Mouse (Mus musculus): ENCODE data around the gene Ttc28. TPM values are rescaled to one million over a fixed set of nuclear protein-coding genes. Genes with fewer than 3 reads are reported as not detected.

Ttc28 gene
- polyA plus RNA-seq, 1 experiment, result 4.8 TPM

DNA sequence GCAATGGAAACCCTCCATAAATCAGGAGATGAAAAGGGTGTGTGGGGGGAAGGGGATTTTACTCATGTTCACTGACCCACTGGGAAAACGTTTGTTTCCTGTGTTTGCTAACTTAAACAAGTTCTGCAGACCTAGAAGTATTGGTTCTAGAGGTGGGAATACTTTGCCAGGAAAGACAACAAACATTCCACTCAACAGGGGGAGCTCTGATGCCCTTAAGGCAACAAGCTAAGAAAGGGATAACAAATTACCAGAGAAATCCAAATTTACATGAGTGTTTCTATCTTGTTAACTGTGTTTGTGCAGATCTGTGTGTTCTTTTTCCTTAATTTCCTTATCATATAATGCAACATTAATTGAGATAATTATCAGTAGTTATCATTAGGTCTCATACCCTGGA lies 446.2 kb downstream of the Ttc28 start:
- H3K27ac ChIP-seq (ENCODE audit: control insufficient read depth, insufficient read depth, low read length), result no peak overlapping the region
- H3K27me3 ChIP-seq (ENCODE audit: control insufficient read depth, insufficient read depth, low read length), result no peaks in the 10 kb centered on the region
- no peak for DNase-seq
- no peaks in the 10 kb centered on the region for H3K36me3 ChIP-seq (ENCODE audit: control insufficient read depth, insufficient read depth, low read length)
- no peak overlapping the region for H3K4me3 ChIP-seq (ENCODE audit: control insufficient read depth, insufficient read depth, low read length)
- WGBS, result 29% methylated on average over 1 of the region's 1 CpGs
- no peak for TF ChIP-seq POLR2A (IDR thresholded peaks at IDR 0.05; ENCODE audit: control insufficient read depth, extremely low read depth, insufficient read depth, low read length, poor library complexity)
- TF ChIP-seq CTCF (IDR thresholded peaks at IDR 0.05; ENCODE audit: borderline replicate concordance, control insufficient read depth, extremely low read depth, insufficient read depth, low read length, poor library complexity), result no peak
- no peaks in the 10 kb centered on the region for H3K4me1 ChIP-seq (replicated peaks; ENCODE audit: control insufficient read depth, insufficient read depth, low read length)

DNA sequence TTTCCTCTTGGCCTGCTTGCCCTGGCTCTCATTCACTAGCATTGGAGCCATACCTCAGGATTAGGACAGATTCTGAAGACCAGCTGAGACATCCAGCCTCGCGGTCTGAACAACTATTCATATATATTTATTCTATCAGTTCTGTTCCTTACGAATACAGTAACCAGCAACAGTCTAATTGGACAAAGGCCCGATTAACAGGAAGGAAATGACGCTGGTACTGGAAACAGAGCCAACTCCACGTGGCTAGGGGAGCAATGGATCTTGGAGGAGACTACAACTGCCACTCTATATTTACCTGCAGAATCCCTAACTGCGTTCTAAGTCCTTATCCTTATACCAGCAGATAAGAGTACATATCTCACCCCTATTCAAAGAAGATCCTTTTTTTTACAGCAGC lies 447.8 kb downstream of the Ttc28 start:
- Histone ChIP-seq H3K4me3 (ENCODE audit: control insufficient read depth, insufficient read depth, low read length) (no peak overlapping the region), H3K27me3 (ENCODE audit: control insufficient read depth, insufficient read depth, low read length) (no peaks in the 10 kb centered on the region), H3K4me1 (replicated peaks; ENCODE audit: control insufficient read depth, insufficient read depth, low read length) (peaks cover 4% of the 10 kb centered on the region; the same call in 1 of the 2 replicates), H3K36me3 (ENCODE audit: control insufficient read depth, insufficient read depth, low read length) (no peaks in the 10 kb centered on the region), H3K27ac (ENCODE audit: control insufficient read depth, insufficient read depth, low read length) (no peak overlapping the region)
- no peak for TF ChIP-seq POLR2A (IDR thresholded peaks at IDR 0.05; ENCODE audit: control insufficient read depth, extremely low read depth, insufficient read depth, low read length, poor library complexity)
- no peak for TF ChIP-seq CTCF (IDR thresholded peaks at IDR 0.05; ENCODE audit: borderline replicate concordance, control insufficient read depth, extremely low read depth, insufficient read depth, low read length, poor library complexity)
- no peak for DNase-seq
- WGBS, result 55% methylated on average over 7 of the region's 7 CpGs

DNA sequence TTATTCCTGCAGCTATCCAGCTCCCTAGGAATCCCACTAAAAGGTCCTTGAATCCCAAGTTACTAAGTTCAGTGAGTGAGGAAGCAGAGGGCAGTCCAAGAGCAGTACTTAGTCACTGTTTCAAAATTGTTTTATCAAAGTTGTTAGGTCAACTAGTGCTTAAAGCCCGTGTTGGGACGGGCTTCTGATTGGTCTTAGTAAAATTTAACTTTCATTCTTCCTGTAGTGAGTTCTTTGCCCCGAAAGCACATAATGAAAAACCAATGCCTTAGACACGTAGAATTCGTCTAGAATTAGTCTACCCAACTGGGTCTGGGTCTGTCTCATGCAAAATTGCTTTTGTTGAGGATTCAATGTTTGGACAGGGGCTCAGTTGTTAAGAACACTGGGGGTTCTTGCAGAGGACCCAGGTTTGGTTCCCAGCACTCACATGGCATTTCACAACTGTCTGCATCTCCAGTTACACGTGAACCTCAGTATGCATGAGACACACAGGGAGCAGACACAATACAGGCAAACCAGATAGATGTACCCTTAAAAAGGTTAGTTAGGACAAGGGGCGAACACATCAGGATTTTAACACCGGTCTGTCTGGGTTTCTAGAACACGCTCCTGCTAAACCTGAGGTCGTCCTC lies 450.3 kb downstream of the Ttc28 start:
- DNase-seq, result peak; percentile 3
- WGBS, result 16% methylated on average over 10 of the region's 10 CpGs
- H3K4me1 ChIP-seq (replicated peaks; ENCODE audit: control insufficient read depth, insufficient read depth, low read length), result peaks cover 4% of the 10 kb centered on the region; the same call in 1 of the 2 replicates
- peak overlapping the region; percentile 42 for H3K4me3 ChIP-seq (ENCODE audit: control insufficient read depth, insufficient read depth, low read length)
- TF ChIP-seq POLR2A (IDR thresholded peaks at IDR 0.05; ENCODE audit: control insufficient read depth, extremely low read depth, insufficient read depth, low read length, poor library complexity), result no peak
- no peak for TF ChIP-seq CTCF (IDR thresholded peaks at IDR 0.05; ENCODE audit: borderline replicate concordance, control insufficient read depth, extremely low read depth, insufficient read depth, low read length, poor library complexity)
- no peaks in the 10 kb centered on the region for H3K36me3 ChIP-seq (ENCODE audit: control insufficient read depth, insufficient read depth, low read length)
- no peaks in the 10 kb centered on the region for H3K27me3 ChIP-seq (ENCODE audit: control insufficient read depth, insufficient read depth, low read length)
- peak overlapping the region; percentile 6; the same call in 1 of the 2 replicates for H3K27ac ChIP-seq (ENCODE audit: control insufficient read depth, insufficient read depth, low read length)

DNA sequence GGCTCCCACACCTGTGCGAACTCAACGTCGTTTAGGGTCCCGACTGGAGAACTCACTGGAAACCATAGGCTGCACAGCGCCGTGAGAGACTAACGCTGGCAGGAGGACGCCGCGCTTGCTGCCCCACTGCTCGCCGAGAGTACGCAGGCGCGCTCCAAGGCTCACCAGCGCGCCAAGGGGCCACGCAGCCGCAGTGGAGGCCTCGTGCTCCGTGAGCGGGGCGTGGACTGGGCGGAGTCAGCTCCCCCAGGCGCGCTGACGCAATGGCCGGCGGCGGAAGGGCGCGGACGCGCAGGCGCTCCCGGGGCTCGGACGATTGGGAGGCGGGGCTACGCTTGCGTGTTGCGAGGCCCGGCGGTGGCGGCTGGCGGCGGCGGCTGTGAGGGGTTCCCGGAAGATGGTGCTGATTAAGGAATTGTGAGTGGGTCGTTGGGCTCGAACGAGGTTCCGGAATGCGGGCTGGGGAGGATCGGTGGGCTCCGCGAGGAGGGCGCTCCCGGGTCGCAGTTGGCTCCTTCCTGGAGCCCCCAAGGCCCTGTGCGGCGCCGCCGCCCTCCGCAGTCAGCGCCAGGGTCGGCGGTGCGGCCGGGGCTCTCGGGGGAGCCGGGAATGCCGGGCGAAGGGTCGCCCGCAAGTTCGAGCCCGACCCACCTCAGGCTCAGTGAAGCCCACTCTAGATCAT lies 451.0 kb downstream of the Ttc28 start, which contains the start of gene Pitpnb:
Gene Pitpnb (plus strand): TSS at position 347 of the 682 bp plus-strand sequence.
- Histone ChIP-seq H3K4me1 (replicated peaks; ENCODE audit: control insufficient read depth, insufficient read depth, low read length) (peaks cover 4% of the 10 kb centered on the region; the same call in 1 of the 2 replicates), H3K27ac (ENCODE audit: control insufficient read depth, insufficient read depth, low read length) (peak within 1 kb of the TSS; percentile 6; the same call in 1 of the 2 replicates), H3K36me3 (ENCODE audit: control insufficient read depth, insufficient read depth, low read length) (no peaks in the 10 kb centered on the region), H3K27me3 (ENCODE audit: control insufficient read depth, insufficient read depth, low read length) (no peaks in the 10 kb centered on the region), H3K4me3 (ENCODE audit: control insufficient read depth, insufficient read depth, low read length) (peak within 1 kb of the TSS; percentile 66)
- DNase-seq, result peak; percentile 99
- peak; percentile 75 for TF ChIP-seq CTCF (IDR thresholded peaks at IDR 0.05; ENCODE audit: borderline replicate concordance, control insufficient read depth, extremely low read depth, insufficient read depth, low read length, poor library complexity)
- peak; percentile 90 for TF ChIP-seq POLR2A (IDR thresholded peaks at IDR 0.05; ENCODE audit: control insufficient read depth, extremely low read depth, insufficient read depth, low read length, poor library complexity)
- under 1% methylated on average over 78 of the region's 78 CpGs for WGBS

DNA sequence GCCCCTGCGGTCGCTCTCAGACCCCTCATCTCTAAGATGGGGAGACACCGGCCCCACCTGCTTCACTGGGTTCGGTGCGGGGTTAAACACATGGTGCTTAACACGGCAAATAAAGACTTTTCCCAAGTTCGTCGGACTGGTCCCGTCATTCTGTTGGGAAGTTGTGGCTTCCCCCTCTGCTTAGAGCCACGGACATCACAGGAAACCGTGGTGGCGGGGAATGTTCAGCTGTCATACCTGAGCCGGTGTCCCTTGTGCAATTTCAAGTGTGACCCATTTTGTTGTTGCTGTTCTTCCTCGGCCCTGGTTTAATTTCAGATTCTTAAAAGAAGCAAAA lies 451.5 kb downstream of the Ttc28 start:
- no peak for DNase-seq
- 1% methylated on average over 14 of the region's 14 CpGs for WGBS
- no peak overlapping the region for H3K27ac ChIP-seq (ENCODE audit: control insufficient read depth, insufficient read depth, low read length)
- H3K27me3 ChIP-seq (ENCODE audit: control insufficient read depth, insufficient read depth, low read length), result no peaks in the 10 kb centered on the region
- peaks cover 4% of the 10 kb centered on the region; the same call in 1 of the 2 replicates for H3K4me1 ChIP-seq (replicated peaks; ENCODE audit: control insufficient read depth, insufficient read depth, low read length)
- TF ChIP-seq POLR2A (IDR thresholded peaks at IDR 0.05; ENCODE audit: control insufficient read depth, extremely low read depth, insufficient read depth, low read length, poor library complexity) (no peak), CTCF (IDR thresholded peaks at IDR 0.05; ENCODE audit: borderline replicate concordance, control insufficient read depth, extremely low read depth, insufficient read depth, low read length, poor library complexity) (no peak)
- H3K36me3 ChIP-seq (ENCODE audit: control insufficient read depth, insufficient read depth, low read length), result no peaks in the 10 kb centered on the region; the same call in 1 of the 2 replicates
- H3K4me3 ChIP-seq (ENCODE audit: control insufficient read depth, insufficient read depth, low read length), result peak overlapping the region; percentile 66

DNA sequence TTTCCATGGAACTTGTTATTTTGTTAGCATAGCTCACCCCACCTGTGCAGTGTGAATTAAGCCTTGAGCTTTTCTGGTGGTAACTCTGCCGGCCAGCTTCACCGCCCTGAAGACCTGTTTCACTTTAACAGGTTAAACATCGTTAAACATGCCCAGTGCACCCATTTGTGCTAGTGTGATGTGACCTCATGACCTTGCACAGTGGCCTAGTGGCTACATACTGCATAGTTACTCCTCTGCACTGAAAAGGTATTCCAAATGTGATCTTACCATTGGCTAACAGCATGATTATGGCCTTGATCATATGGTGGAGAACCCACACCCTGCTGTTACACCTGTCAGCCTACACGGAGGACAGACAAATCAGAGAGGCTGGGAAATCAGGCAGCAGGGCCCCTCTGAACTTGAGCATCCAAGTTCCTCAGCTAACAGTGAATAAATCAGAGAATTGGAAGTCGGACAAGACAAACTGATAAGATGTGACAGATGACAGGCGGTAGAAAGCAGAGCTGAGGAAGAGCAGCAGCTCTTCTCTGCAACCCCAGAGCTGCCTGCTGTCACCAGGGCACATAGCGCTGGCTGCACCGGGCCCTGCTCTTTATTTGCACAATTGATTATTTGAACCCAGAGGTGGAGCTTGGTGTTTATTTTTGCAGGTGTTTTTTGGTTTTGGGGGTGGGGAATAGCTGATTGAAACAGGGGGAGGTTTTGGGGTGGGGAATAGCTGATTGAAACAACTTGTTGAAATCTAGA lies 456.5 kb downstream of the Ttc28 start:
- peaks cover 28% of the 10 kb centered on the region for H3K36me3 ChIP-seq (ENCODE audit: control insufficient read depth, insufficient read depth, low read length)
- no peaks in the 10 kb centered on the region for H3K27me3 ChIP-seq (ENCODE audit: control insufficient read depth, insufficient read depth, low read length)
- no peak for DNase-seq
- H3K27ac ChIP-seq (ENCODE audit: control insufficient read depth, insufficient read depth, low read length), result no peak overlapping the region
- H3K4me3 ChIP-seq (ENCODE audit: control insufficient read depth, insufficient read depth, low read length), result no peak overlapping the region
- WGBS, result 97% methylated on average over 8 of the region's 8 CpGs
- H3K4me1 ChIP-seq (replicated peaks; ENCODE audit: control insufficient read depth, insufficient read depth, low read length), result peaks cover 4% of the 10 kb centered on the region; the same call in 1 of the 2 replicates
- TF ChIP-seq CTCF (IDR thresholded peaks at IDR 0.05; ENCODE audit: borderline replicate concordance, control insufficient read depth, extremely low read depth, insufficient read depth, low read length, poor library complexity), result no peak
- TF ChIP-seq POLR2A (IDR thresholded peaks at IDR 0.05; ENCODE audit: control insufficient read depth, extremely low read depth, insufficient read depth, low read length, poor library complexity), result no peak

Other genes with a start within 250 kb of the Ttc28 start
- gene Noc4l, start 226.4 kb upstream of the Ttc28 start, polyA plus RNA-seq (2012; rRNA removed), result 140 and 153 TPM in 2 replicates
- gene Ddx51, start 226.4 kb upstream of the Ttc28 start, polyA plus RNA-seq (2012; rRNA removed), result 33.4 and 34.6 TPM in 2 replicates
- gene Ep400, start 109.1 kb upstream of the Ttc28 start, polyA plus RNA-seq (2012; rRNA removed), result 155 and 211 TPM in 2 replicates
- 27.4 and 28.5 TPM in 2 replicates for gene Pus1, start 99.1 kb upstream of the Ttc28 start, polyA plus RNA-seq (2012; rRNA removed)
- gene Ulk1, start 69.7 kb upstream of the Ttc28 start, polyA plus RNA-seq (2012; rRNA removed), result 130 and 136 TPM in 2 replicates
- 20.6 and 23.1 TPM in 2 replicates for gene Hscb, start 40.0 kb upstream of the Ttc28 start, polyA plus RNA-seq (2012; rRNA removed)
- 16.1 and 16.3 TPM in 2 replicates for gene Chek2, start 39.8 kb upstream of the Ttc28 start, polyA plus RNA-seq (2012; rRNA removed)